Mouse (Mus musculus) embryonic facial prominence, embryonic 10.5 days (tissue): Measurements from ENCODE around the gene Fer. TPM values are rescaled to one million over a fixed set of nuclear protein-coding genes. Genes with fewer than 3 reads are reported as not detected.

ENCODE experiments used
- polyA plus RNA-seq: library from polyadenylated mRNA; unstranded; fragments of >200 nt; fragmentation: Nextera tagmentation; extraction: Ambion mirVana; gene quantifications from 2 replicates; pipeline ENCODE4 v1.2.1, GENCODE M21; 2016

Fer gene
- polyA plus RNA-seq, 1 experiment from 2014 or later, result 29.2 TPM

Other genes starting within 250 kb of the Fer start
- gene A930002H24Rik, start 729 bp downstream of the Fer start, polyA plus RNA-seq, result 2.1 and 2.5 TPM in 2 replicates